Mouse (Mus musculus): ENCODE results near the gene Bap1.
A peak's percentile ranks its signal among the peaks of the same experiment; 100 is the strongest.

Bap1 gene

GRCm38 (mm10) chr14:31233996-31234591, 17.2 kb upstream of the Bap1 start:
- peak; percentile 60 for DNase-seq (ENCODE audit: low read depth, low spot score)

- DNase-seq (ENCODE audit: low read depth, low spot score) = peak; percentile 79
Measured at GRCm38 (mm10) chr14:31237101-31237882, 14.0 kb upstream of the Bap1 start.

GRCm38 (mm10) chr14:31240528-31240927, 10.7 kb upstream of the Bap1 start:
- DNase-seq (ENCODE audit: low read depth, low spot score) = peak; percentile 46

- DNase-seq (ENCODE audit: low read depth, low spot score) = no peak
Measured at GRCm38 (mm10) chr14:31244777-31245176, 6.5 kb upstream of the Bap1 start.

GRCm38 (mm10) chr14:31245946-31246345, 5.3 kb upstream of the Bap1 start:
- no peak for DNase-seq (ENCODE audit: low read depth, low spot score)

- no peak for DNase-seq (ENCODE audit: low read depth, low spot score)
Measured at GRCm38 (mm10) chr14:31248396-31248795, 2.9 kb upstream of the Bap1 start.

- DNase-seq (ENCODE audit: low read depth, low spot score) = no peak
Measured at GRCm38 (mm10) chr14:31250222-31251083, 797 bp upstream of the Bap1 start.

- DNase-seq (ENCODE audit: low read depth, low spot score) = no peak
Measured at GRCm38 (mm10) chr14:31251626-31252025, 376 bp downstream of the Bap1 start.

GRCm38 (mm10) chr14:31252091-31252490, 841 bp downstream of the Bap1 start:
- no peak for DNase-seq (ENCODE audit: low read depth, low spot score)

- DNase-seq (ENCODE audit: low read depth, low spot score) = no peak
Measured at GRCm38 (mm10) chr14:31258476-31259050, 7.3 kb downstream of the Bap1 start.

GRCm38 (mm10) chr14:31260374-31260773, 9.1 kb downstream of the Bap1 start:
- no peak for DNase-seq (ENCODE audit: low read depth, low spot score)

GRCm38 (mm10) chr14:31260932-31261331, 9.7 kb downstream of the Bap1 start:
- no peak for DNase-seq (ENCODE audit: low read depth, low spot score)

- no peak for DNase-seq (ENCODE audit: low read depth, low spot score)
Measured at GRCm38 (mm10) chr14:31267649-31268048, 16.4 kb downstream of the Bap1 start.

- no peak for DNase-seq (ENCODE audit: low read depth, low spot score)
Measured at GRCm38 (mm10) chr14:31268301-31269001, 17.2 kb downstream of the Bap1 start.

- no peak for DNase-seq (ENCODE audit: low read depth, low spot score)
Measured at GRCm38 (mm10) chr14:31269456-31270100, 18.3 kb downstream of the Bap1 start.

GRCm38 (mm10) chr14:31271121-31271520, 19.9 kb downstream of the Bap1 start:
- DNase-seq (ENCODE audit: low read depth, low spot score) = no peak

- peak; percentile 52 for DNase-seq (ENCODE audit: low read depth, low spot score)
Measured at GRCm38 (mm10) chr14:31272164-31272563, 20.9 kb downstream of the Bap1 start.

GRCm38 (mm10) chr14:31285728-31286127, 34.5 kb downstream of the Bap1 start:
- DNase-seq (ENCODE audit: low read depth, low spot score) = no peak
